Mouse (Mus musculus) forebrain, embryonic 16.5 days (tissue): Measurements from ENCODE around the gene Plxna2. TPM values are rescaled to one million over a fixed set of nuclear protein-coding genes. Genes with fewer than 3 reads are reported as not detected.
A peak's percentile ranks its signal among the peaks of the same experiment; 100 is the strongest.

Source experiments
- ATAC-seq: fragments of 200-750 bp; cut with Nextera tagmentation; 2 replicates; pipeline ENCODE4 v1.8.0; 2017; ENCODE audit warnings: mild to moderate bottlenecking, moderate library complexity
- H3K27ac ChIP-seq: fragments of 300-500 bp; sonication (generic); 2 replicates; pipeline ENCODE4 v1.5.1; 2014; ENCODE audit warnings: low read length, control low read depth
- H3K27me3 ChIP-seq: fragments of 300-500 bp; sonication (generic); replicated peaks from 2 replicates; pipeline ENCODE4 v1.6.1; 2014; ENCODE audit warnings: low read length; ENCODE audit not compliant: control insufficient read depth, insufficient read depth
- H3K36me3 ChIP-seq: fragments of 300-500 bp; sonication (generic); 2 replicates; pipeline ENCODE4 v1.6.1; 2014; ENCODE audit not compliant: control insufficient read depth, insufficient read depth
- H3K4me1 ChIP-seq: fragments of 300-500 bp; sonication (generic); replicated peaks from 2 replicates; pipeline ENCODE4 v1.6.1; 2014; ENCODE audit warnings: low read length; ENCODE audit not compliant: control insufficient read depth, insufficient read depth
- H3K4me2 ChIP-seq: fragments of 300-500 bp; sonication (generic); 2 replicates; pipeline ENCODE4 v1.6.1; 2014; ENCODE audit warnings: mild to moderate bottlenecking, low read length, control low read depth
- H3K4me3 ChIP-seq: fragments of 300-500 bp; sonication (generic); replicated peaks from 2 replicates; pipeline ENCODE4 v1.5.1; 2014; ENCODE audit warnings: mild to moderate bottlenecking, low read length, control low read depth
- H3K9ac ChIP-seq: fragments of 300-500 bp; sonication (generic); replicated peaks from 2 replicates; pipeline ENCODE4 v1.6.1; 2014; ENCODE audit warnings: low read depth, low read length, control low read depth
- H3K9me3 ChIP-seq: fragments of 300-500 bp; sonication (generic); 2 replicates; pipeline ENCODE4 v1.6.1; 2016; ENCODE audit warnings: low read length; ENCODE audit not compliant: control insufficient read depth
- WGBS: fragments of 180-500 bp; shearing (Covaris S2); extraction: QIAGEN DNeasy Blood & Tissue Kit; methylation state at CpG from one replicate; pipeline ENCODE4 v1.1.7; 2014; 5-methylcytosine and 5-hydroxymethylcytosine counted together
- polyA plus RNA-seq: library from polyadenylated mRNA; unstranded; fragments of >200 nt; fragmentation: Nextera tagmentation; extraction: Ambion mirVana; gene quantifications from 2 replicates; pipeline ENCODE4 v1.2.1, GENCODE M21; 2015

The Plxna2 gene
- polyA plus RNA-seq, 1 experiment from 2014 or later = 76.0 TPM

GRCm38 (mm10) chr1:194776510-194777244 lies 158.7 kb downstream of the Plxna2 start:
- Histone ChIP-seq H3K4me3 (no peak overlapping the region), H3K9ac (no peak overlapping the region), H3K27ac (no peak overlapping the region), H3K4me2 (no peak overlapping the region), H3K27me3 (no peaks in the 10 kb centered on the region), H3K4me1 (no peaks in the 10 kb centered on the region), H3K9me3 (no peaks in the 10 kb centered on the region), H3K36me3 (peaks cover 30% of the 10 kb centered on the region)
- no peak for ATAC-seq
- WGBS = 74% methylated on average over 5 of the region's 5 CpGs

GRCm38 (mm10) chr1:194777608-194778007 lies 159.6 kb downstream of the Plxna2 start:
- Histone ChIP-seq H3K27ac (no peak overlapping the region), H3K4me2 (no peak overlapping the region), H3K9me3 (no peaks in the 10 kb centered on the region), H3K9ac (no peak overlapping the region), H3K36me3 (peaks cover 38% of the 10 kb centered on the region), H3K4me3 (no peak overlapping the region), H3K4me1 (no peaks in the 10 kb centered on the region), H3K27me3 (no peaks in the 10 kb centered on the region)
- ATAC-seq = no peak
- 70% methylated on average over 2 of the region's 2 CpGs for WGBS

- Histone ChIP-seq H3K9me3 (no peaks in the 10 kb centered on the region), H3K4me1 (no peaks in the 10 kb centered on the region), H3K4me2 (no peak overlapping the region), H3K27ac (no peak overlapping the region), H3K4me3 (no peak overlapping the region), H3K27me3 (no peaks in the 10 kb centered on the region), H3K9ac (no peak overlapping the region), H3K36me3 (peaks cover 37% of the 10 kb centered on the region)
- no peak for ATAC-seq
- WGBS = 88% methylated on average over 3 of the region's 3 CpGs
Observed at GRCm38 (mm10) chr1:194780392-194780791, 162.4 kb downstream of the Plxna2 start.

GRCm38 (mm10) chr1:194780794-194781390 lies 162.9 kb downstream of the Plxna2 start:
- ATAC-seq = no peak; the same call in 1 of the 2 replicates
- no peak overlapping the region for H3K4me3 ChIP-seq
- no peak overlapping the region for H3K4me2 ChIP-seq
- no peak overlapping the region for H3K27ac ChIP-seq
- H3K4me1 ChIP-seq = no peaks in the 10 kb centered on the region
- peaks cover 36% of the 10 kb centered on the region for H3K36me3 ChIP-seq
- H3K27me3 ChIP-seq = no peaks in the 10 kb centered on the region
- no peaks in the 10 kb centered on the region for H3K9me3 ChIP-seq
- 43% methylated on average over 5 of the region's 5 CpGs for WGBS
- no peak overlapping the region for H3K9ac ChIP-seq

GRCm38 (mm10) chr1:194781556-194781955 lies 163.5 kb downstream of the Plxna2 start:
- whole genome bisulfite sequencing = 89% methylated on average over 1 of the region's 1 CpGs
- no peak for ATAC-seq

GRCm38 (mm10) chr1:194782325-194782724 lies 164.3 kb downstream of the Plxna2 start:
- Histone ChIP-seq H3K9ac (no peak overlapping the region), H3K4me2 (no peak overlapping the region), H3K36me3 (peaks cover 46% of the 10 kb centered on the region), H3K27ac (no peak overlapping the region), H3K27me3 (no peaks in the 10 kb centered on the region), H3K4me3 (no peak overlapping the region), H3K9me3 (no peaks in the 10 kb centered on the region), H3K4me1 (no peaks in the 10 kb centered on the region)
- no peak for ATAC-seq
- 35% methylated on average over 3 of the region's 3 CpGs for WGBS

More at GRCm38 (mm10) chr1:194781556-194781955, 163.5 kb downstream of the Plxna2 start:
- Histone ChIP-seq H3K36me3 (peaks cover 43% of the 10 kb centered on the region), H3K4me1 (no peaks in the 10 kb centered on the region), H3K4me2 (no peak overlapping the region), H3K4me3 (no peak overlapping the region), H3K27ac (no peak overlapping the region), H3K9ac (no peak overlapping the region), H3K27me3 (no peaks in the 10 kb centered on the region), H3K9me3 (no peaks in the 10 kb centered on the region)

- H3K4me1 ChIP-seq = no peaks in the 10 kb centered on the region
- no peak for ATAC-seq
- H3K36me3 ChIP-seq = peaks cover 57% of the 10 kb centered on the region
- H3K9me3 ChIP-seq = no peaks in the 10 kb centered on the region
- WGBS = 76% methylated on average over 2 of the region's 2 CpGs
- no peak overlapping the region for H3K27ac ChIP-seq
- no peaks in the 10 kb centered on the region for H3K27me3 ChIP-seq
- H3K4me3 ChIP-seq = no peak overlapping the region
- no peak overlapping the region for H3K4me2 ChIP-seq
- H3K9ac ChIP-seq = no peak overlapping the region
Observed at GRCm38 (mm10) chr1:194787626-194788025, 169.6 kb downstream of the Plxna2 start.

GRCm38 (mm10) chr1:194793226-194793924 lies 175.4 kb downstream of the Plxna2 start:
- no peak overlapping the region for H3K27ac ChIP-seq
- H3K4me3 ChIP-seq = no peak overlapping the region
- peaks cover 57% of the 10 kb centered on the region for H3K36me3 ChIP-seq
- ATAC-seq = 0 out of 2 replicates have a peak, but pooled peaks have one; percentile 45
- no peak overlapping the region for H3K9ac ChIP-seq
- 67% methylated on average over 8 of the region's 8 CpGs for WGBS
- H3K9me3 ChIP-seq = no peaks in the 10 kb centered on the region
- H3K4me2 ChIP-seq = no peak overlapping the region
- 0 out of 2 replicates have a peak, but pooled peaks cover 4% of the 10 kb centered on the region for H3K4me1 ChIP-seq
- H3K27me3 ChIP-seq = no peaks in the 10 kb centered on the region

GRCm38 (mm10) chr1:194795316-194795715 lies 177.3 kb downstream of the Plxna2 start:
- peaks cover 62% of the 10 kb centered on the region for H3K36me3 ChIP-seq
- H3K27ac ChIP-seq = no peak overlapping the region
- no peaks in the 10 kb centered on the region for H3K27me3 ChIP-seq
- ATAC-seq = no peak
- H3K4me1 ChIP-seq = 0 out of 2 replicates have a peak, but pooled peaks cover 4% of the 10 kb centered on the region
- H3K4me2 ChIP-seq = no peak overlapping the region
- WGBS = 72% methylated on average over 3 of the region's 3 CpGs
- no peaks in the 10 kb centered on the region for H3K9me3 ChIP-seq
- no peak overlapping the region for H3K9ac ChIP-seq
- H3K4me3 ChIP-seq = no peak overlapping the region
